Mouse (Mus musculus) layer of hippocampus, adult 6 months (tissue): ENCODE results near the gene Fam180a. TPM values are rescaled to one million over a fixed set of nuclear protein-coding genes. Genes with fewer than 3 reads are reported as not detected.

Experiments
- long read RNA-seq, 2 experiments: library from polyadenylated mRNA; unstranded; transcript quantifications; one replicate each; pipeline ENCODE4 v2.0.0; 2019 to 2020
- polyA plus RNA-seq: library from polyadenylated mRNA; unstranded; fragments of <200 nt; fragmentation: Nextera tagmentation; gene quantifications from 2 replicates; pipeline ENCODE4 v1.2.3, GENCODE M21; 2021

Fam180a gene
- polyA plus RNA-seq, result 0.90 and 1.7 TPM in 2 replicates
- long read RNA-seq, experiment 1, partial matches to known transcripts, result 1 of 2 reads
- long read RNA-seq, experiment 1, other reads (novel, unspliced or antisense), result 0 of 2 reads
- long read RNA-seq, experiment 2, partial matches to known transcripts, result 0 of 2 reads
- long read RNA-seq, experiment 2, other reads (novel, unspliced or antisense), result 0 of 2 reads

GRCm38 (mm10) chr6:35326111-35326515 lies at the start of gene Fam180a:
TSS of gene Fam180a (minus strand) at chr6:35326141.

GRCm38 (mm10) chr6:35308037-35308436 lies 17.9 kb downstream of the Fam180a start, which contains the start of gene Slc13a4:
TSS of gene Slc13a4 (minus strand) at chr6:35308131.

Other genes starting within 250 kb of the Fam180a start
- gene Cnot4, start 192.4 kb downstream of the Fam180a start, polyA plus RNA-seq, result 24.2 and 24.5 TPM in 2 replicates
- gene Nup205, start 148.7 kb downstream of the Fam180a start, polyA plus RNA-seq, result 1.6 and 2.0 TPM in 2 replicates
- gene Slc13a4, start 18.0 kb downstream of the Fam180a start, polyA plus RNA-seq, result 6.7 and 18.6 TPM in 2 replicates
- 161 and 162 TPM in 2 replicates for gene Mtpn, start 213.7 kb upstream of the Fam180a start, polyA plus RNA-seq